Mouse (Mus musculus): ENCODE measurements around the gene Gdpd1. TPM values are rescaled to one million over a fixed set of nuclear protein-coding genes. Genes with fewer than 3 reads are reported as not detected.
"Not testable (repeated sequence)": the region's sequence is repeated elsewhere in the genome, so short reads cannot be mapped to it uniquely, and the experiment has no call there.

Gene Gdpd1
- polyA plus RNA-seq, 1 experiment from 2014 or later: 21.7 TPM

DNA sequence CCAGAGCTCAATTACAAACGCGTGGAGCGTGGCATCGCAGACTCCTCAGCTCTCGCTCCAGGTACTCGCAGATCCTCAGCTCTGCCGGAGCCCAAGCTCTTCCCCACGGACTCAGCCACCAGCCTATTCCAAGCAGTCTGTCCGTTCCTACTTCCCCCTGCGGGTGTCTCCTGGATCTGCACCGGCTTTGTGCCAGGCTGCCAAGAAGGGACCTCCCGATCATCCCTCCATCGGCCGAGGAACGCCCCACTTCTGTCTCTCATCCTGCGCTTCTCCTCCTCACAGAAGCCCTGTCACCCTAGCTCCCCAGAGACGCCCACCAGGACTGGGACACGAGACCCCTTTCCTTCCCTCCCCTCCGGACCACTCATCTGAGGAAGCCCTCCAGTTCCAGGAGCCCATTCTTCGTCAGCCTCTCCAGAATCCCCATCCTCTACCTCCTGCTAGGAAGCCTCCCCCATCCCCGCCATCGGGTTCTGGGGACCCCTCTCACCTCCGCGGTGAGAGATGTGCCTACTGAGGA is 458 bp downstream of the Gdpd1 start:
- no peaks in the 10 kb centered on the region for H3K9me3 ChIP-seq
- H3K4me2 ChIP-seq: peak overlapping the region; percentile 91
- WGBS: under 1% methylated on average over 24 of the region's 24 CpGs
- peak overlapping the region; percentile 52 for H3K9ac ChIP-seq
- peak overlapping the region; percentile 62; the same call in 1 of the 2 replicates for H3K27ac ChIP-seq
- H3K36me3 ChIP-seq: peaks cover 18% of the 10 kb centered on the region
- peak overlapping the region; percentile 54 for H3K4me3 ChIP-seq
- peak; percentile 50; the same call in 1 of the 2 replicates for ATAC-seq (ENCODE audit: insufficient number of reproducible peaks, low FRiP score, low TSS enrichment, low read depth)
- no peaks in the 10 kb centered on the region for H3K27me3 ChIP-seq
- peaks cover 7% of the 10 kb centered on the region; the same call in 1 of the 2 replicates for H3K4me1 ChIP-seq

DNA sequence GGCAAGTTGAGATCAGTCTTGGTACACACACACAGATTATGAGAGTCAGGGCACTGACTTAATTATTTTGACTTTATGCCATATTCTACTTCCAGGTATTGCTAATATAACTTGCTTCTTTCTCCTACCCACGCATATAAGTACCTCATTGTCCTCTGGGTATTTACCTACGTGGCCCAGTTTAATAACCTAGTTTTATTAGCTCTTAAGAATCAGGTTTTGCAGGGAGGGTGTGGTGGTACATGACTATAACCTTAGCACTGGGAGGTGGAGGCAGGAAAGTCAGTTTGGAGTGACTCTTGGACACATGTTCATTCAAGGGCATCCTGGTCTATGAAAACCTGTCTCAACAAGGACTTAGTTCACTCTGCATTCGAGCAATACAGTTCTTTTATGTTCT is 11.8 kb downstream of the Gdpd1 start:
- Histone ChIP-seq H3K9ac (no peak overlapping the region), H3K4me3 (no peak overlapping the region), H3K27ac (no peak overlapping the region), H3K27me3 (no peaks in the 10 kb centered on the region), H3K4me1 (no peaks in the 10 kb centered on the region), H3K4me2 (no peak overlapping the region), H3K9me3 (no peaks in the 10 kb centered on the region), H3K36me3 (0 out of 2 replicates have a peak, but pooled peaks cover 5% of the 10 kb centered on the region)
- ATAC-seq (ENCODE audit: insufficient number of reproducible peaks, low FRiP score, low TSS enrichment, low read depth): no peak
- WGBS: 44% methylated on average over 3 of the region's 3 CpGs

- H3K27me3 ChIP-seq: no peaks in the 10 kb centered on the region
- no peaks in the 10 kb centered on the region for H3K4me1 ChIP-seq
- H3K27ac ChIP-seq: no peak overlapping the region
- no peak for ATAC-seq (ENCODE audit: insufficient number of reproducible peaks, low FRiP score, low TSS enrichment, low read depth)
- H3K9me3 ChIP-seq: no peaks in the 10 kb centered on the region
- no peak overlapping the region for H3K9ac ChIP-seq
- H3K36me3 ChIP-seq: peaks cover 8% of the 10 kb centered on the region; the same call in 1 of the 2 replicates
- no peak overlapping the region for H3K4me3 ChIP-seq
- no peak overlapping the region for H3K4me2 ChIP-seq
- WGBS: 95% methylated on average over 2 of the region's 2 CpGs
Measured at GRCm38 (mm10) chr11:87060410-87060809, 13.5 kb downstream of the Gdpd1 start.

- no peak for ATAC-seq (ENCODE audit: insufficient number of reproducible peaks, low FRiP score, low TSS enrichment, low read depth)
- Histone ChIP-seq H3K9me3 (no peaks in the 10 kb centered on the region), H3K4me3 (no peak overlapping the region), H3K36me3 (peaks cover 8% of the 10 kb centered on the region; the same call in 1 of the 2 replicates), H3K4me2 (no peak overlapping the region), H3K27ac (no peak overlapping the region), H3K9ac (no peak overlapping the region), H3K27me3 (no peaks in the 10 kb centered on the region), H3K4me1 (no peaks in the 10 kb centered on the region)
- 78% methylated on average over 6 of the region's 6 CpGs for WGBS
Measured at GRCm38 (mm10) chr11:87056286-87056685, 17.6 kb downstream of the Gdpd1 start.

DNA sequence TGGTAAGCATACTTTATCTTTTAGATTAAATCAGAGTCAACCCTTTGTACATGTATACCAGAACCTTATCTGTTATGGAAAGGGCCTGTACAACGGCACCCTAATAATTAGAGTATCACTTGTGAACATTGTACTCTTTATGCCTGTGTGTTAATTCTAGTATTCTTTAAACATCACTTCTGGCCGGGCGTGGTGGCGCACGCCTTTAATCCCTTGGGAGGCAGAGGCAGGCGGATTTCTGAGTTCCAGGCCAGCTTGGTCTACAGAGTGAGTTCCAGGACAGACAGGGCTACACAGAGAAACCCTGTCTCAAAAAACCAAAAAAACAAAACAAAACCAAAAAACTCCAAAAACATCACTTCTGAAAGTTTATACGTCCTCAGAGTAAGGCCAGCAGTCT is 25.0 kb downstream of the Gdpd1 start:
- not testable (repeated sequence) for H3K9ac ChIP-seq; H3K27ac ChIP-seq; H3K4me1 ChIP-seq; H3K4me3 ChIP-seq; H3K27me3 ChIP-seq; H3K9me3 ChIP-seq; H3K36me3 ChIP-seq; H3K4me2 ChIP-seq; ATAC-seq (ENCODE audit: insufficient number of reproducible peaks, low FRiP score, low TSS enrichment, low read depth)
- WGBS: 91% methylated on average over 7 of the region's 7 CpGs

- Histone ChIP-seq H3K27me3 (no peaks in the 10 kb centered on the region), H3K4me3 (no peak overlapping the region), H3K4me2 (no peak overlapping the region), H3K27ac (no peak overlapping the region), H3K36me3 (peaks cover 7% of the 10 kb centered on the region; the same call in 1 of the 2 replicates), H3K4me1 (no peaks in the 10 kb centered on the region), H3K9me3 (no peaks in the 10 kb centered on the region), H3K9ac (no peak overlapping the region)
- 91% methylated on average over 5 of the region's 5 CpGs for WGBS
- ATAC-seq (ENCODE audit: insufficient number of reproducible peaks, low FRiP score, low TSS enrichment, low read depth): no peak
Measured at GRCm38 (mm10) chr11:87046968-87047367, 26.9 kb downstream of the Gdpd1 start.

- WGBS: 70% methylated on average over 3 of the region's 3 CpGs
- H3K27ac ChIP-seq: no peak overlapping the region
- H3K4me2 ChIP-seq: no peak overlapping the region
- no peaks in the 10 kb centered on the region for H3K9me3 ChIP-seq
- no peak overlapping the region for H3K9ac ChIP-seq
- no peak for ATAC-seq (ENCODE audit: insufficient number of reproducible peaks, low FRiP score, low TSS enrichment, low read depth)
- H3K4me1 ChIP-seq: no peaks in the 10 kb centered on the region
- H3K36me3 ChIP-seq: peaks cover 9% of the 10 kb centered on the region
- no peak overlapping the region for H3K4me3 ChIP-seq
- no peaks in the 10 kb centered on the region for H3K27me3 ChIP-seq
Measured at GRCm38 (mm10) chr11:87043052-87043451, 30.8 kb downstream of the Gdpd1 start.

DNA sequence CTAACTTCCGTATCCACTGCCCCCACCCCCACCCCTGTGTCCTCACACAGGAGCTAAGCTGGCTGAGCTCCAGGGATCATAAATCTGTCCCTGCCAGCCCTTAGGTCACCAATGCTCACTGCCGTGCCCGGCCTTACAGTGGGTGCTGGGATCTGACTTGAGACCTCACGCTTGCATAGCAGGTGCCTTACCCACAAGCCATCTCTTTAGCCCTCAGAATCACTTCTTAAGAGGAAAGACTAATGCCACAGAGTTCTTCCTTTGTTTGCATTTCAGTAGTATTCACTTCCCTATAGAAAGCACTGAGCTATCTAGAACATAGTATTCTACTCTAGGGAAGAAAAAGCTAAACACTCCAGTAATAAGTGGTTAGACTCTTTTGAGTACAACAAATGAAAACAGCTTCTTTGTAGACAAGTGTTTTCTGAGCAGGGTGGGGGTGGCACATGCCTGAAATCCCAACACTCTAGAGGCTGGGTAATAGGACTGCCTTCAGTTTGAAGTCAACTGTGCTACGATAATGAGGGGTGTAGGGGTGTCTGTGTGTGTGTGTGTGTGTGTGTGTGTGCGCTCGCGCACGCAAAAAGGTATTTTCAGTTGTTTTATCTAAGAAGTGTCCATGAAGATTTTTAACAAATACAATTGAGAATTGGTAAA is 34.4 kb downstream of the Gdpd1 start:
- 73% methylated on average over 9 of the region's 9 CpGs for WGBS
- peaks cover 14% of the 10 kb centered on the region for H3K36me3 ChIP-seq
- ATAC-seq (ENCODE audit: insufficient number of reproducible peaks, low FRiP score, low TSS enrichment, low read depth): no peak

DNA sequence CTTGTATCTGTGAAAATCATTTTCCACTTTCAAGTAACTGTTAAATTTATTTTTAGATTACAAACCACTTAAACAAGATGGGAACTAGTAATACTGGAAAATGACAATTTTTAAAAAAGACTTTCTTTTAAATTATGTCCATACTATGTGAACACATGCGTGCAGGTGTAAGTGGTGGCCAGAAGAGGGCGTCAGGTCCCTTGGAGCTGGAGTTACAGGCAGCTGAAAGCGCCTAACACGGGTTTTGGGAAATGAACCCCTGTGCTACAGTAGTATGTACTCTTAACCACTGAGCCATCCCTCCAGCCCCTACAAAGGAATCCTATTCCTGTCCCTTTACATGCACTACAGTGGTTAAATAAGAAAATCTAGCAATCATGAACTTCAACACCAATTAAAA is 37.7 kb downstream of the Gdpd1 start:
- WGBS: 70% methylated on average over 4 of the region's 4 CpGs
- H3K9me3 ChIP-seq: no peaks in the 10 kb centered on the region
- H3K4me1 ChIP-seq: no peaks in the 10 kb centered on the region
- H3K4me3 ChIP-seq: no peak overlapping the region
- H3K36me3 ChIP-seq: 0 out of 2 replicates have a peak, but pooled peaks cover 4% of the 10 kb centered on the region
- H3K9ac ChIP-seq: no peak overlapping the region
- no peak overlapping the region for H3K4me2 ChIP-seq
- no peak overlapping the region for H3K27ac ChIP-seq
- no peaks in the 10 kb centered on the region for H3K27me3 ChIP-seq
- ATAC-seq (ENCODE audit: insufficient number of reproducible peaks, low FRiP score, low TSS enrichment, low read depth): no peak

More for the DNA sequence above, 34.4 kb downstream of the Gdpd1 start:
- no peak overlapping the region for H3K27ac ChIP-seq
- H3K4me1 ChIP-seq: no peaks in the 10 kb centered on the region
- H3K4me2 ChIP-seq: no peak overlapping the region
- H3K4me3 ChIP-seq: no peak overlapping the region
- no peaks in the 10 kb centered on the region for H3K27me3 ChIP-seq
- no peaks in the 10 kb centered on the region for H3K9me3 ChIP-seq
- H3K9ac ChIP-seq: no peak overlapping the region

GRCm38 (mm10) chr11:87028212-87028611 is 45.6 kb downstream of the Gdpd1 start:
- H3K9me3 ChIP-seq: no peaks in the 10 kb centered on the region
- WGBS: 95% methylated on average over 3 of the region's 3 CpGs
- H3K27me3 ChIP-seq: no peaks in the 10 kb centered on the region
- H3K27ac ChIP-seq: no peak overlapping the region
- H3K4me1 ChIP-seq: peaks cover 8% of the 10 kb centered on the region; the same call in 1 of the 2 replicates
- H3K36me3 ChIP-seq: no peaks in the 10 kb centered on the region
- ATAC-seq (ENCODE audit: insufficient number of reproducible peaks, low FRiP score, low TSS enrichment, low read depth): no peak
- H3K4me3 ChIP-seq: no peak overlapping the region
- no peak overlapping the region for H3K9ac ChIP-seq
- H3K4me2 ChIP-seq: no peak overlapping the region

- Histone ChIP-seq H3K4me3 (no peak overlapping the region), H3K36me3 (no peaks in the 10 kb centered on the region), H3K27me3 (no peaks in the 10 kb centered on the region), H3K4me2 (no peak overlapping the region), H3K9me3 (no peaks in the 10 kb centered on the region), H3K4me1 (peaks cover 8% of the 10 kb centered on the region; the same call in 1 of the 2 replicates), H3K27ac (0 out of 2 replicates have a peak overlapping the region, but pooled peaks have one; percentile 17), H3K9ac (no peak overlapping the region)
- ATAC-seq (ENCODE audit: insufficient number of reproducible peaks, low FRiP score, low TSS enrichment, low read depth): no peak
- 72% methylated on average over 9 of the region's 9 CpGs for WGBS
Measured at GRCm38 (mm10) chr11:87026096-87026875, 47.6 kb downstream of the Gdpd1 start.

- H3K36me3 ChIP-seq: no peaks in the 10 kb centered on the region
- H3K27ac ChIP-seq: no peak overlapping the region
- WGBS: 65% methylated on average over 3 of the region's 3 CpGs
Measured at GRCm38 (mm10) chr11:87025351-87025750, 48.5 kb downstream of the Gdpd1 start.

More at GRCm38 (mm10) chr11:87025351-87025750, 48.5 kb downstream of the Gdpd1 start:
- H3K4me1 ChIP-seq: peaks cover 8% of the 10 kb centered on the region; the same call in 1 of the 2 replicates
- H3K9me3 ChIP-seq: no peaks in the 10 kb centered on the region
- no peak overlapping the region for H3K9ac ChIP-seq
- H3K27me3 ChIP-seq: no peaks in the 10 kb centered on the region
- no peak overlapping the region for H3K4me2 ChIP-seq
- H3K4me3 ChIP-seq: no peak overlapping the region
- ATAC-seq (ENCODE audit: insufficient number of reproducible peaks, low FRiP score, low TSS enrichment, low read depth): no peak
